Mouse (Mus musculus) stomach, postnatal 0 days (tissue): Measurements from ENCODE around the gene Mad2l1bp. TPM values are rescaled to one million over a fixed set of nuclear protein-coding genes. Genes with fewer than 3 reads are reported as not detected.

Experiments
- ATAC-seq: fragments of 200-750 bp; cut with Nextera tagmentation; 2 replicates; pipeline ENCODE4 v1.8.0; 2017; ENCODE audit not compliant: low FRiP score, low TSS enrichment
- DNase-seq: peaks from one replicate; pipeline ENCODE4 v3.0.0-alpha.2; 2016; ENCODE audit warnings: low spot score
- H3K27ac ChIP-seq: fragments of 300-500 bp; sonication (generic); replicated peaks from 2 replicates; pipeline ENCODE4 v1.5.1; 2014; ENCODE audit warnings: mild to moderate bottlenecking, control low read depth
- H3K27me3 ChIP-seq: fragments of 300-500 bp; sonication (generic); 2 replicates; pipeline ENCODE4 v1.6.1; 2014; ENCODE audit warnings: low read length; ENCODE audit not compliant: control insufficient read depth, insufficient read depth
- H3K36me3 ChIP-seq: fragments of 300-500 bp; sonication (generic); 2 replicates; pipeline ENCODE4 v1.6.1; 2014; ENCODE audit warnings: low read length, mixed read lengths; ENCODE audit not compliant: control insufficient read depth, insufficient read depth
- H3K4me1 ChIP-seq: fragments of 300-500 bp; sonication (generic); replicated peaks from 2 replicates; pipeline ENCODE4 v1.6.1; 2014; ENCODE audit warnings: antibody characterized with exemption; ENCODE audit not compliant: control insufficient read depth, insufficient read depth
- H3K4me2 ChIP-seq: fragments of 300-500 bp; sonication (generic); replicated peaks from 2 replicates; pipeline ENCODE4 v1.6.1; 2014; ENCODE audit warnings: low read depth, mild to moderate bottlenecking, control low read depth, moderate library complexity
- H3K4me3 ChIP-seq: fragments of 300-500 bp; sonication (generic); 2 replicates; pipeline ENCODE4 v1.5.1; 2014; ENCODE audit warnings: low read depth, low read length, control low read depth
- H3K9ac ChIP-seq: fragments of 300-500 bp; sonication (generic); 2 replicates; pipeline ENCODE4 v1.6.1; 2014; ENCODE audit warnings: mild to moderate bottlenecking, low read length, control low read depth, mixed read lengths
- H3K9me3 ChIP-seq: fragments of 300-500 bp; sonication (generic); 2 replicates; pipeline ENCODE4 v1.6.1; 2016; ENCODE audit warnings: low read length; ENCODE audit not compliant: control insufficient read depth
- CTCF ChIP-seq: IDR thresholded peaks from 2 replicates; pipeline ENCODE4 v1.5.1; 2016; ENCODE audit warnings: antibody characterized with exemption, low read depth, mild to moderate bottlenecking, moderate library complexity
- EP300 ChIP-seq: optimal IDR thresholded peaks from 2 replicates; pipeline ENCODE3; 2016; ENCODE audit warnings: antibody characterized with exemption
- WGBS: fragments of 180-500 bp; shearing (Covaris S2); extraction: QIAGEN DNeasy Blood & Tissue Kit; methylation state at CpG from one replicate; pipeline ENCODE4 v1.1.7; 2014; 5-methylcytosine and 5-hydroxymethylcytosine counted together
- polyA plus RNA-seq: library from polyadenylated mRNA; unstranded; fragments of >200 nt; fragmentation: Nextera tagmentation; extraction: Ambion mirVana; gene quantifications from 2 replicates; pipeline ENCODE4 v1.2.1, GENCODE M21; 2015

The Mad2l1bp gene
- polyA plus RNA-seq, 1 experiment from 2014 or later, result 35.5 TPM

GRCm38 (mm10) chr17:46154336-46154735 lies 983 bp upstream of the Mad2l1bp start:
- Histone ChIP-seq H3K27me3 (no peaks in the 10 kb centered on the region), H3K4me3 (no peak overlapping the region), H3K4me1 (0 out of 2 replicates have a peak, but pooled peaks cover 3% of the 10 kb centered on the region), H3K36me3 (no peaks in the 10 kb centered on the region), H3K27ac (no peak overlapping the region), H3K9ac (no peak overlapping the region), H3K4me2 (no peak overlapping the region), H3K9me3 (no peaks in the 10 kb centered on the region)
- TF ChIP-seq CTCF (no peak), EP300 (no peak)
- DNase-seq (no peak), ATAC-seq (no peak)
- WGBS, result 93% methylated on average over 3 of the region's 3 CpGs

GRCm38 (mm10) chr17:46143578-46144423 lies 9.6 kb downstream of the Mad2l1bp start, which contains the start of gene Rsph9:
Gene Rsph9, minus strand, starts transcription at chr17:46144216.
- DNase-seq, result peak; percentile 95
- Histone ChIP-seq H3K27ac (peak within 1 kb of the TSS; percentile 74; the same call in 1 of the 2 replicates), H3K9me3 (no peaks in the 10 kb centered on the region), H3K4me3 (peak within 1 kb of the TSS; percentile 44), H3K4me1 (peaks cover 4% of the 10 kb centered on the region), H3K9ac (peak within 1 kb of the TSS; percentile 45), H3K27me3 (no peaks in the 10 kb centered on the region), H3K36me3 (peaks cover 9% of the 10 kb centered on the region; the same call in 1 of the 2 replicates), H3K4me2 (peak within 1 kb of the TSS; percentile 73)
- no peak for TF ChIP-seq EP300
- TF ChIP-seq CTCF, result no peak
- peak; percentile 96 for ATAC-seq
- WGBS, result 5% methylated on average over 37 of the region's 37 CpGs

GRCm38 (mm10) chr17:46139872-46140271 lies 13.5 kb downstream of the Mad2l1bp start:
- Histone ChIP-seq H3K36me3 (no peaks in the 10 kb centered on the region), H3K27ac (no peak overlapping the region), H3K4me1 (peaks cover 4% of the 10 kb centered on the region), H3K4me2 (no peak overlapping the region), H3K4me3 (no peak overlapping the region), H3K27me3 (no peaks in the 10 kb centered on the region), H3K9me3 (no peaks in the 10 kb centered on the region), H3K9ac (no peak overlapping the region)
- TF ChIP-seq EP300 (no peak), CTCF (no peak)
- no peak for DNase-seq
- WGBS, result 88% methylated on average over 3 of the region's 3 CpGs
- ATAC-seq, result no peak

- Histone ChIP-seq H3K9ac (no peak overlapping the region), H3K4me1 (peaks cover 4% of the 10 kb centered on the region), H3K4me3 (no peak overlapping the region), H3K36me3 (no peaks in the 10 kb centered on the region), H3K27ac (0 out of 2 replicates have a peak overlapping the region, but pooled peaks have one; percentile 30), H3K4me2 (no peak overlapping the region), H3K9me3 (no peaks in the 10 kb centered on the region), H3K27me3 (no peaks in the 10 kb centered on the region)
- 47% methylated on average over 8 of the region's 8 CpGs for WGBS
- DNase-seq (peak; percentile 77), ATAC-seq (peak; percentile 71)
- TF ChIP-seq EP300 (no peak), CTCF (no peak)
Measured at GRCm38 (mm10) chr17:46138563-46139236, 14.7 kb downstream of the Mad2l1bp start.

- Histone ChIP-seq H3K27ac (no peak overlapping the region), H3K9me3 (no peaks in the 10 kb centered on the region), H3K27me3 (no peaks in the 10 kb centered on the region), H3K4me2 (no peak overlapping the region), H3K4me3 (no peak overlapping the region), H3K9ac (no peak overlapping the region), H3K4me1 (no peaks in the 10 kb centered on the region), H3K36me3 (0 out of 2 replicates have a peak, but pooled peaks cover 2% of the 10 kb centered on the region)
- DNase-seq (no peak), ATAC-seq (no peak)
- TF ChIP-seq EP300 (no peak), CTCF (no peak)
- 67% methylated on average over 8 of the region's 8 CpGs for WGBS
Measured at GRCm38 (mm10) chr17:46132862-46133261, 20.5 kb downstream of the Mad2l1bp start.
